Mouse (Mus musculus) gastrocnemius, postnatal 4 days (tissue): ENCODE measurements at regions not wholly inside any gene's neighbourhood (a gene's known extent, or its start where the extent isn't known, plus 50 kb on each side); places are given as distances from the start of the nearest gene placed in this dataset.
A peak's percentile ranks its signal among the peaks of the same experiment; 100 is the strongest.
"Not testable (repeated sequence)": the region's sequence is repeated elsewhere in the genome, so short reads cannot be mapped to it uniquely, and the experiment has no call there.

Experiments used
- DNase-seq, 2 experiments: peaks; one replicate each; pipeline ENCODE4 v3.0.0; 2021 to 2022; ENCODE audit warnings: low spot score in 2 of 2, mixed read lengths in 2 of 2

DNA sequence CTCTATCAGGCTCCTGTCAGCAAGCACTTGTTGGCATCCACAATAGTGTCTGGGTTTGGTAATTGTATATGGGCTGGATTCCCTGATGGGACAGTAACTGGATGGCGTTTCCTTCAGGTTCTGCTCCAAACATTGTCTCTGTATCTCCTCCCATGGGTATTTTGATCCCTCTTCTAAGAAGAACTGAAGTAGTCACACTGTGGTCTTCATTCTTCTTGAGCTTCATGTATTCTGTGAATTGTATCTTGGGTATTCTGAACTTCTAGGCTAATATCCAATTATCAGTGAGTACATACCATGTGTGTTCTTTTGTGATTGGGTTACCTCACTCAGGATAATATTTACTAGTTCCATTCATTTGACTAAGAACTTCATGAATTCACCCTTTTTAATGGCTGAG lies 119.2 kb upstream of the Gm21119 start:
- DNase-seq: not testable (repeated sequence)

DNA sequence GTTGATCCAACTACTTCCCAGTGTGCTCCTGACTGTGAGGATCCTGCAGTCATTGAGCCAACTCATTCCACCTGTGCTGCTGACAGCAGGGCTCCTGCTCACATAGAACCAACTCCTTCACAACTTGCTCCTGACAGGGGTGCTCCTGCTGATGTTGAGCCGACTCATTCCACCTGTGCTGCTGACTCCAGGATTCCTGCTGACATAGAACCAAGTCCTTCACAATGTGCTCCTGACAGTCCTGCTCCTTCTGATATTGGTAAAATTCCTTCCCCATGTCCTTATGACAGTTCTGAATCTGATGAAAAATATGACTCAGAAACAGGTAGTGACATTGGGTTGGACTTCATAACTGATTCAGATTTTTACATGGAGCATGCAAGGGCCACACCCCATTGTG lies 100.8 kb upstream of the Gm21119 start:
- not testable (repeated sequence) for DNase-seq

- peak in 1 of 2 experiments; percentile 17 for DNase-seq
These were observed 98.3 kb upstream of the Gm21119 start for GRCm38 (mm10) chr8:20516324-20516830.

GRCm38 (mm10) chr8:20517551-20517950 lies 97.2 kb upstream of the Gm21119 start:
- DNase-seq: not testable (repeated sequence)

- DNase-seq: not testable (repeated sequence)
These were observed 90.2 kb upstream of the Gm21119 start for GRCm38 (mm10) chr8:20524539-20524938.

GRCm38 (mm10) chr8:20529048-20529447 lies 85.7 kb upstream of the Gm21119 start:
- DNase-seq: not testable (repeated sequence)

GRCm38 (mm10) chr8:20539031-20539430 lies 75.7 kb upstream of the Gm21119 start:
- DNase-seq: not testable (repeated sequence)

- DNase-seq: not testable (repeated sequence)
These were observed 70.6 kb upstream of the Gm21119 start for GRCm38 (mm10) chr8:20544084-20544483.

- peak; percentile 21 to 28 for DNase-seq
These were observed 69.4 kb upstream of the Gm21119 start for GRCm38 (mm10) chr8:20545347-20545746.

DNA sequence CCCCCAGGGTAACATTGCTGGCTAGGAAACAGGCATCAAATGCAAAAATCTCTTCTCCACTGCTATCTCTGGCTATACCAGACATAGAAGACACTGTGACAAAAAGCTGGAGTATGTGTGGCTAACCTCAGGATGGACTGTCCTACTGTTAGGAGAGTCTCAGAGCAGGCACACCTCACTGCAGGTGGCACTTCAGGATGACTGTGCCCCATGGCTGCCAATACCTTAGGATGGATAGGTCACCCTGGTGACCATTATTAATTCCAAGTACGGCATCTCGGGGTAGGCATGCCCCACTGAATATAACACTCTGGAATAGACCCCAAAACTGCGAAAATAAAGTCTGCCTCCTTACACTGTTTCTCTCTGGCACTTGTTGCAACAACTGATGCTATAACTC lies 68.3 kb upstream of the Gm21119 start:
- DNase-seq: not testable (repeated sequence)

DNA sequence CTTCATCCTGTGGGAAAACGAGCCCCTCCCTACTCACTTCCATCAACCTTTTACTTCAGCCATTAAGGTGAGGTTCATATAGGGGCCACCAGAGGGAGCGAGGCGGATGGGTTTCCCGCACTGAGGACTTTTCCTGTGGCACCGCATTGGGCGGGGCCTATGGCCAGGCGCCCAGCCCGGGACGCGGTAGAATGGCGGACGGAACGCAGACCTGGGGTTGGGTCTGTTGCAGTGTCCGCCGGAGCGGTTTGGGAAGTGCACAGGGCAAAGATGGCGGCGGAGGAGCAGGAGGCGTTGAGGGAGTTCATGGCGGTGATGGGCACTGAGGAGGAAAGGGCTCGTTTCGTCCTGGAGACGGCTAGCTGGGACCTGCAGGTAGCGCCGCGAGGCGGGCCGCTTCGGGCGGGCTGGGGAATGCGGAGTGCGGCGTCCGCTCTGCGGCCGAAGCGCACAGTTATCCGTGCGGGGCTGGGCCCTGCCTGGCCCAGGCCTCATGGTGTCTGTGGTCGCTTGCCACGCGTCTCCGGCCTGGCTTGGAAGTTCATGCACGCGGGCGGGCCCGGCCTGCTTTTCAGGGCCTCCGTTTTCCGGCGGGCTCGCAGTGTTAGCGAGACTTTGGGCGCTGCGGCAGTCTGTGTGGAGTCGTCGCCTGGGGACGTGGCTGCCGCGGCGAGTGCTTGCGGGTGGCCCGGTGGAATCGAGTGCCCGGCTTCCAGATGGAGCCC lies 64.5 kb upstream of the Gm21119 start:
- DNase-seq: peak; percentile 55 to 65

GRCm38 (mm10) chr8:20556501-20557181 lies 58.1 kb upstream of the Gm21119 start:
- DNase-seq: not testable (repeated sequence)

DNA sequence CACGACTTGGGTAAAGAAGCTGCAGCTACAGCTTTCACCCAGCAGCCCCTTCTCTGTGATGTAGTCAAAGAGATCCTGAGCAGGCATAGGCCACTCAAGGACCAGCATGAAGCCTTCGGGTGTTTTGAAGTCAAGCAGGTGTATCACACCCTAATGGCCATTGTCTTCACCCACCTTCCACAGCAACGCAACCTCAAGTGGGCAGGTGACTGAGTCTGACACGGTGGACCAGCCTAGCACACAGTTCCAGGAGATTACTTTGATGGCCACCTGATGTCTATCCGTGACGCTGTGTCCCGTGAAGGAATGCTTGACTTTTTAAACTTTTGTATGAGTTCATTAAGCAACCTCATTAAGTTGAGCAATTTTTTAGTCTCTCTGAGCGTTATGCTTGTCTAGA lies 57.5 kb upstream of the Gm21119 start:
- not testable (repeated sequence) for DNase-seq

GRCm38 (mm10) chr8:20557609-20558008 lies 57.1 kb upstream of the Gm21119 start:
- peak; percentile 14 to 16 for DNase-seq
